Mouse (Mus musculus): ENCODE data around the gene Med24.
"Not testable (repeated sequence)": the region's sequence is repeated elsewhere in the genome, so short reads cannot be mapped to it uniquely, and the experiment has no call there.

Gene Med24

GRCm38 (mm10) chr11:98695408-98695807 is 33.8 kb downstream of the Med24 start:
- in situ Hi-C loops (cut with MboI, MseI), result loop anchor here (10.0 kb wide), 1 partner anchor 61 kb away; no protein-coding TSS in a partner anchor

DNA sequence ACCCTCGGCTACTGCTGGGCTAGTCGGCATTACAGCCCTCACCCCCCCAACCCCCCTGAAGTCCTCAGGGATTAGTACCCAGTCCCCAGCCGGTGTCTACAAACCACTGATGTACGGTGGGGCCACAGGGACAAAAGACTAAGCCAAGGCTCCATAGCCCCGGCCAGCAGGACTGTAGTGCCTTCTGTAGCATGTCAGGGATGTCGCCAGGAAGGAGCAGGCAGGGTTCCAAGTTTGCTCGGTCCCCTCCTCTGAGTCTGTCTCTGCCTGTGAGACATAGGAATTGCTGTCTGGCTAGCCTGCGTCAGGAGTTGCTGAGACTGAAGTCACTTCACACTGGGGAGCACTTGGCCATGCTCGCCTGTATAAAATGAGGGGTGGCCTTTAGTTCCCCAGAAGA is 34.9 kb downstream of the Med24 start:
- in situ Hi-C loops (cut with MboI, MseI), result loop anchor here (5.0 to 10.0 kb wide), 2 partner anchors 60 to 133 kb away; no protein-coding TSS in a partner anchor

DNA sequence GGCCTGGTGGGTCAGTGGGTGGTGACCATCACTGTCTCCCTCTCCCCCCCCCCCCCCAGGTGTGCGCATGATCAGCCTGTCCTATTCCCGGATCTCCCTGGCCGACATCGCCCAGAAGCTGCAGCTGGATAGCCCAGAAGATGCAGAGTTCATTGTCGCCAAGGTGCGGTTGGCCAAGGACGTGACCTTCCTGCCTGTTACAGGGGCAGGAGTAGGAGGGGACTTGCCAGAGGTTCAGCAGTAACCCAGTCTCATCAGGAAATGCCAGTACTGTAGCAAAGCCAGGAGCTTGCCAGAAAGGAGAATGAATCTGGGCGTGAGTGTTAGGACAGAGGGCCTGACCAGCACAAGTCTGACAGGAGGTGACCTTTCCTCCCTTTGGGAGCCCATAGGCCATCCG is 35.5 kb downstream of the Med24 start:
- in situ Hi-C loops (cut with MboI, MseI), result loop anchor here (5.0 to 10.0 kb wide), 2 partner anchors 59 to 134 kb away; no protein-coding TSS in a partner anchor

- in situ Hi-C loops (cut with MboI, MseI), result loop anchor here (5.0 to 10.0 kb wide), 2 partner anchors 58 to 134 kb away; no protein-coding TSS in a partner anchor
Observed at GRCm38 (mm10) chr11:98693201-98693600, 36.0 kb downstream of the Med24 start.

- in situ Hi-C loops (cut with MboI, MseI), result no loop called here
Observed at GRCm38 (mm10) chr11:98688009-98688408, 41.2 kb downstream of the Med24 start.

GRCm38 (mm10) chr11:98686976-98687375 is 42.3 kb downstream of the Med24 start:
- in situ Hi-C loops (cut with MboI, MseI), result no loop called here

GRCm38 (mm10) chr11:98685642-98686041 is 43.6 kb downstream of the Med24 start:
- in situ Hi-C loops (cut with MboI, MseI), result no loop called here

- in situ Hi-C loops (cut with MboI, MseI), result no loop called here
Observed at GRCm38 (mm10) chr11:98682811-98683210, 46.4 kb downstream of the Med24 start.

DNA sequence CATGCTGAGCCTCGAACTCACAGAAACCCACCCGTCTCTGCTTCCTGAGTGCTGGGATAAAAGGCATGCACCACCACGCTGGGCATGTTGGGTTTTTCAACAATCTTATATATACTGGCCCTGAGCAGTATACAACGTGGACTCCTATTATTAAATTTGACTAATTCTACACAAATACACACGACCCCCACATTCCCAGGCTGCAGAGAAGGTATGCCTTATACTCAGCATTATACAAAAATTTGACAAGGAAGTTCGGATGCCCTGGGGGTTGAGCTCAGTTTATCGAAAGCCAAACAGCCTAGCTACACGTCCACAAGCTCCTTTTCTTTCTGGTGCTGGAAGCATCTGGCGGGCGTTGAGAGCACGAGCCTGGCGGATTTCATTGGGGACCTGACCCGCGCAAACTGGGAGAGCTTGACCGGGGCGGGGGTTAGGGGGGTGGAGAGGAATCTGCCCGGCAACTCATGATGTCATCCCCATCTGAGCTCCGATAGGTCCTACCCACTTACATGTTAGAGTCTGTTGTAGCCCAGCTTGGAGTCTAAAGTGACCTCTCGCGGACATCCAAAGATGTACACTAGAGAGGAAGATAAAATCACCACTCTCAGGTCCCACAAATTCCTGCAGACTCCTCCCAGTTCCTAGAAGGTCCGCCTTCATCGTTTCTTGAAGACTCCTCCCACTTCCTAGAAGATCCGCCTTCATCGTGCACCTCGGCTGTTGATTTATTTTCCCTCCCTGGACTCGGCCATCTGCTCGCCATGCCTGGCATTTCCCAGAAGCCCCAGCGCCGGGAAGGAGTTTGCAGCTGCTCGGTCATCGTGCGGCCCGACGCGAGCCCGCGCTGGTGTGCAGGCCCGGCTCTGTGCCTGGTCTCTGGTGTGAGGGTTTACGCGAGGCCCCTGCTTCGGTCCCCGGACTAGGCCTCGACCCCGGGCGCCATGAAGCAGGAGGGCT is 47.2 kb downstream of the Med24 start, which contains the start of gene Psmd3:
Gene Psmd3 (plus strand): TSS at position 769 of the 960 bp plus-strand sequence.
- in situ Hi-C loops (cut with MboI, MseI), result no loop called here

DNA sequence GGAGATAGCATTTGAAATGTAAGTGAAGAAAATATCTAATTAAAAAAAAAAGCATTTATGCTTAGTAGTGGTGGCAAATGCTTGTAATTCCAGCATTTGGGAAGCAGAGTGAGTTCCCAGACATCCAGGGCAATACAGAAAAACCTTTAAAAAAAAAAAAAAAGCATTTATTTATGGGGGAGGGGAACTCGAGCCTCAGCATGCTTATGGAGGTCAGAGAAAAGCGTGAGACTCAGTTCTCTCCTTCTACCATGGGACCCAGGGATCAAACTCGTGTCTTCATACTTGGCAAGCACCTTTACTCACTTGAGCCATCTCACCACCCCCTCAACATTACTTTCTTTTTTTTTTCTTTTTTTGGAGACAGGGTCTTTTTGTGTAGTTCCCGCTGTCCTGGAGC is 48.0 kb downstream of the Med24 start:
- in situ Hi-C loops (cut with MboI, MseI), result no loop called here

DNA sequence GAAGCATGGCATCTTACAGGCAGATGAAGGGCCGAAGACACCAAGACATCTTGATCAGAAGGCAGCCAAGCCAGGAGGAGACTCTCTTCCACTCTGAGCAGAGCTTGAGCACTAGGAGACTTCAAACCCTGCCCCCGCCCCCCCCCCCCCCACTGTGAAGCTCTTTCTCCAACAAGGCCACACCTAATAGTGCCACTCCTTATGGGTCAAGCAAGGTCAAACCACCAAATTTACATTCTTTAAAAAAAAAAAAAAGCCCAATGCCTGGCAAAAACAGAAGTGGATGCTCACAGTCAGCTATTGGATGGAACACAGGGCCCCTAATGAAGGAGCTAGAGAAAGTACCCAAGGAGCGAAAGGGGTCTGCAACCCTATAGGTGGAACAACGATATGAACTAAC is 48.6 kb downstream of the Med24 start:
- in situ Hi-C loops (cut with MboI, MseI), result not testable (repeated sequence)

- in situ Hi-C loops (cut with MboI, MseI), result no loop called here
Observed at GRCm38 (mm10) chr11:98680023-98680422, 49.2 kb downstream of the Med24 start.

DNA sequence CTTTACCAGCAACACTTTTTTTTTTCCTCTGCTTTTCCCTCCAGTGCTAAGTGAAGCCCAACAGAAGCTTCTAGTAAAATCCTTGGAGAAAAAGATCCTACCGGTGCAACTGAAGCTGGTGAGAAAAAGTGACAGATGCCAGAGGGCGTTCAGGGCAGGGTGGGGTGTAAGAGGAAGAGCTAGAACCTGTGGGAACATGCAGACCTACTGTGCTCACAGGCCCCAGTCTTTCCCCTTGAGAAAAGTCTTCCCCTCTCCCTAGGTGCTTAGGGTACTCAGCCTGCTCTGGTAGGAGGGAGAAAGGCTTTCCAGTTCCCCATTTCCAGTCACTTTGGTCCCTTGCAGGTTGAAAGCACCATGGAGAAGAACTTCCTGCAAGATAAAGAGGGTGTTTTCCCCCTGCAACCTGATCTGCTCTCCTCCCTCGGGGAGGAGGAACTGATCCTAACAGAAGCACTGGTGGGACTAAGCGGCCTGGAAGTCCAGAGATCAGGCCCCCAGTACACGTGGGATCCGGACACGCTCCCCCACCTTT is 53.3 kb downstream of the Med24 start:
- in situ Hi-C loops (cut with MboI, MseI), result no loop called here

DNA sequence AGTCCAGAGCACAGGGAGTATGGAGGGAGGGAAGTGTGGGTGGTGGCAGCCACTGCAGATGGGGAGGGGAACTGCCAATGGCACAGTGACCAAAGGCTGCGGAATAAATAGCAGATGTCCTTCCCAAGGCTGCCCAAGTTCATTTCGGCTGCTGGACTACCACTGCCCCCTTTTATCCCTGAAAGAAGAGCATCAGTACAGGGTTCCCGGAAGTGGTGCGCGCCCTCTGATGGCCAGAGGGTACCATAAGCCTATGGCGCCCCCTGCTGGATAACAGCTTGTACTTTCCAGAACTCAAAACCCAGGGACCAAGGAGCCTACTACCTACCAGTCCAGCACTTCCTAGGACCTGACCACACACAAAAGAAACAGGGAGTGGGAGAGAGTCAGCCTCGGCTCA is 56.1 kb downstream of the Med24 start:
- in situ Hi-C loops (cut with MboI, MseI), result loop anchor here (5.0 kb wide), 1 partner anchor 36 kb away; no protein-coding TSS in a partner anchor

- in situ Hi-C loops (cut with MboI, MseI), result loop anchor here (5.0 kb wide), 1 partner anchor 35 kb away; no protein-coding TSS in a partner anchor
Observed at GRCm38 (mm10) chr11:98672482-98672881, 56.8 kb downstream of the Med24 start.

- in situ Hi-C loops (cut with MboI, MseI), result loop anchor here (5.0 kb wide), 1 partner anchor 35 kb away; no protein-coding TSS in a partner anchor
Observed at GRCm38 (mm10) chr11:98671857-98672256, 57.4 kb downstream of the Med24 start.

DNA sequence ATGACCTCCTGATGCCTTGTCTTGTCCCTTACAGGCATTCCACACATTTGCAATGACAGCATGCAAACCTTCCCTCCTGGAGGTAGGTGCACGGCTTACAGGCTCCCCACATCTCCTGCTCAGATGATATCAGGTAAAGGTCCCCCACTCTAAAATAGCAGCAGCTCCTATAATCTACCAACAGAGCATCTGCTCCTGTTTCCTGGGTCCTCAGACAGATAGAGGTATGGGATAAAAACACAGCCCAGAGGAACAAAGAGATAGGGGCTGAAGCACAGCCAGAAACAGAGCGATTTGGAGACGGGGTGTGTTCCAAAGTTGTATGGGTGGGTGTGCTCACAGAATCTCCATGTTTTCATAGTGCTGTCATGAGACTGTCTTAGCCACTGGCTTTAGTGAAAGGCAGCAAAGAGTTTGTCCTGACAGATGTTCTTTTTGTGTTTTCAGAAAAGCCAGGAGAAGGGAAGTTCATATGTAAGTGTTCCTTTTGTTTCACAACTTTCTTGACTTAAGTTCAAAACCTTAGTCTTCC is 57.9 kb downstream of the Med24 start:
- in situ Hi-C loops (cut with MboI, MseI), result loop anchor here (5.0 kb wide), 1 partner anchor 34 kb away; no protein-coding TSS in a partner anchor

DNA sequence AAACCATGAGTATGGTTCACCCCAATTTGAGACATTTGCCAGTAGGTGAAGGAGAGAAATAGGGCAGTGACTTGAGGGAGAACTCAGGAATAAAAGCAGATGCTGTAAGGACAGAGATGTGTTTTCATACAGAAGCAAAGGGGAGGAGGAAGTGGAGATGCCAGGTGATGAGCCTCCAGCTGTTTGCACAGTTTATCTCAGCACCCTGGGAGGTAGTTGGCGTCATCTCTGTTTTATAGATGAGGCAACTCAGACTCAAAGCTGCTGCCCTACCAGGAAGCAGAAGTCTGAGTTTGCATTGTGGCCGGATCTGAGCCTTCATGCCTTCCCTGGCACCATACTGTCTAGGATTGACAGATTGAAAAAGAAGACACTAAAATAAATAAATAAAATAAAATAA is 60.3 kb downstream of the Med24 start:
- in situ Hi-C loops (cut with MboI, MseI), result no loop called here

DNA sequence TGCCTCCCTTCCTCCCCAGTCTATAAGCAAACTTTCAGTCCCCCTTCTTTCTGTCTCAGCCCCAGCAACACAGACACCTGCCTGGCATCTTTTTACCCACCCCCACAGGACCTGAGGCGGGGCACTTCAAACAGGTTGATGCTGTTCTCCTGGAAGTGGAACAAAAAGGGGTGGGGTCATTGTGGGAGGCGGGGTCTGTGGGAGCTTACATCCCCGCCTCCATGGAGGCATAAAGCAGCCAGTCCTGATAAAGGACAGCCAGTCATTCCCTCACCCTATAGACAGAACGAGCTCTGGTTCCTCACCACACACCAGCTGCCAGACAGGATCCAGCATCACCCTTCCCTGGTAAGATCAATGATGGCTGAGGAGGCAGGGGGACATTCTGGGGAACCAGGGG is 65.1 kb downstream of the Med24 start, which contains the start of gene Gsdma:
Gene Gsdma (plus strand): TSS at position 261 of the 400 bp plus-strand sequence.
- in situ Hi-C loops (cut with MboI, MseI), result no loop called here

- in situ Hi-C loops (cut with MboI, MseI), result no loop called here
Observed at GRCm38 (mm10) chr11:98660517-98660916, 68.7 kb downstream of the Med24 start.

GRCm38 (mm10) chr11:98655076-98655475 is 74.2 kb downstream of the Med24 start:
- in situ Hi-C loops (cut with MboI, MseI), result not testable (repeated sequence)
